Mouse (Mus musculus) gastrocnemius, postnatal 4 days (tissue): ENCODE results near the gene Slc28a2. TPM values are rescaled to one million over a fixed set of nuclear protein-coding genes. Genes with fewer than 3 reads are reported as not detected.
"Not testable (repeated sequence)": the region's sequence is repeated elsewhere in the genome, so short reads cannot be mapped to it uniquely, and the experiment has no call there.

ENCODE experiments used
- DNase-seq, 2 experiments: peaks; one replicate each; pipeline ENCODE4 v3.0.0; 2021 to 2022; ENCODE audit warnings: low spot score in 2 of 2, mixed read lengths in 2 of 2
- total RNA-seq, 2 experiments: library from RNA; stranded (reverse); gene quantifications; 2 replicates each; pipeline ENCODE4 v1.2.3; 2021

Slc28a2 gene
- total RNA-seq, 2 experiments from 2014 or later: 6.7 to 8.3 TPM

- DNase-seq: peak in 1 of 2 experiments; percentile 13
Observed at GRCm38 (mm10) chr2:122466901-122467300, 40.6 kb downstream of the Slc28a2 start.

DNA sequence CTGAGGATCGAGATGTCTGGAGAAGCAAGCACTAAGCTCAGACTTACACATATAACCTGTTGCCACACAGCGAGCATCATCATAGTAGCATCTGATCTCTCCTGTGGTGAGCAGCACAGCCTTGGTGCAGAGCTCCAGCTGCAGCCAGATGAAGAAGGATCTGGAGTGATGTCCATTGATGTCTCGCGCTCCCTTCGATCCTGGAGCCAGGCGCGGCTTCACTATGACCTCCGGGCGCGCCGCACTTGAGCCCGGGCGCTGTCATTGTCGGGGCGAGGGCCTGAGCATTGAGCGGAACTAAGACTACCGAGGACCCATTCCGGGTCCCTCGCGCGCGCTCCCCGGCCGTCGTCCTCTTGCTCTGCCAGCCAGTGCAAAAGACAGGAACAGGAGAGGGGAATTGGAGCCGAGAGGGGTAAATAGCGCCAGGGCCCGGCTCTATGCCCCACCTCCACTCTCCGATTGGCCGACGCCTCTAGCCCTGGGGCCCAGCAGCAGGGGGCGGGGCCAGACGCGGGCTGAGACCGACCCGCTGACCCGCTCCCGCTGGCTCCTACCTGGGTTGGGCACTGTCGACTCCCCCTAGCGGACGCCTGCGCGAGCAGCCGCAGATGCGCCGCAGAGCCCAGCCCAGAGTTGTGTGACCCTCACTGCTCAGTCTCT lies 41.2 kb downstream of the Slc28a2 start:
- DNase-seq: peak; percentile 89 to 93

GRCm38 (mm10) chr2:122469221-122469620 lies 42.9 kb downstream of the Slc28a2 start:
- DNase-seq: no peak

GRCm38 (mm10) chr2:122476585-122476984 lies 50.3 kb downstream of the Slc28a2 start:
- DNase-seq: no peak

DNA sequence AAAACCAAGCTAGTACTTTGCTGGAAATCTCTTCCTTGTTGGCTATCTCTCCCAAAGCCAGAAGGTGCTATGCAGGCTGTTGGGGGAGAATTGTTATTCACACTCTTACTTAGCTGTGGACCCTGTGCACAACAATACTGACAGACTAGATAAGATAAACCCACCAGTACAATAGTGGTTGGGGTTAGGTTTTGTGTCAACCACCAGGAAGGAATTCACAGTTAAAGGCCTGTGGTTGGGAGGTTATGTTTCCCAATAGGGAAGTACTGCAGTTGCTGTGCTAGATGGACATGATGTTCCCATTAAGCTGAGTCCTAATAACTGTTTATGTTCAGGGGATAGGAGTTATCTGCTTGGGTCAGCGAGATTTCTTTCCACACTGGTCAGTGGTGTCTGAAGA lies 57.5 kb downstream of the Slc28a2 start:
- not testable (repeated sequence) for DNase-seq

DNA sequence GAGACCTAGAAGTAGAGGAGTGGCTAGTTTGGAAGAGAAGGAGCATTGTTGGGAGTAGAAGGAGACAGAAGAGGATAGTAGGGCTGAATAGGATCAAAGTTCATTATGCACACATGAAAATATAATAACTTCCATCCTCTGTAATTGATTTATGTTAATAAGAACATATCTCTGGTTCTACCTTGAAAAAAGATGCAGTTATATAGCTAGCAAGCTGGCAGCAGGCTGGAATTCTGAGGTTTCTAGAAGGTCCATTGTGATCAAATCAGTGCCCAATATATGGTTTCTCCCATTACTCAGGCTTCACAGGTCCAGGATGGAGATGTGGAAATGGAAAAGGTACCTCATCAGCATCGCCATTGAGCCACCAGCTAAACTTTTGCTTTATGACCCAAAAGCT lies 58.4 kb downstream of the Slc28a2 start, which contains the start of gene Gm14085:
Gm14085 (plus strand) TSS at position 301 of the 400 bp plus-strand sequence.
- no peak for DNase-seq

GRCm38 (mm10) chr2:122485654-122486053 lies 59.4 kb downstream of the Slc28a2 start:
- not testable (repeated sequence) for DNase-seq

DNA sequence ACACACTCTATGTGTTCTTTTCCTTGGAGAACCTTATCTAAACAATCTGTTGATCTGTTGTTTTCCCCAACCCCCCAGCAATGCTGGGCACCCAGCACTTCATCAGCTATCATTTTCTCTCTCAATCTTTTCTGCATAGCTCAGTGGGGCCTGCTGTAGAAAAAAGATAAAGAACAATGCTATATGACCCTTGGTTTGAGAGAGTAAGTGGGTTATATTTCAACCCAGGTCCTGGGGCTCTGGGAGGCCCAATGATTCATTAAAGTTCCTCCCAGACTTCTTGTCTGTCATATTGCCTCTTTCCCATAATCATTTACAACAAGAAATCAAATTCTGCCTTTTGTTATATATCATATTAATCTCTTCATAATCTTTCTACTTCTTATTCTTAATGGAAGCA lies 59.8 kb downstream of the Slc28a2 start:
- not testable (repeated sequence) for DNase-seq

DNA sequence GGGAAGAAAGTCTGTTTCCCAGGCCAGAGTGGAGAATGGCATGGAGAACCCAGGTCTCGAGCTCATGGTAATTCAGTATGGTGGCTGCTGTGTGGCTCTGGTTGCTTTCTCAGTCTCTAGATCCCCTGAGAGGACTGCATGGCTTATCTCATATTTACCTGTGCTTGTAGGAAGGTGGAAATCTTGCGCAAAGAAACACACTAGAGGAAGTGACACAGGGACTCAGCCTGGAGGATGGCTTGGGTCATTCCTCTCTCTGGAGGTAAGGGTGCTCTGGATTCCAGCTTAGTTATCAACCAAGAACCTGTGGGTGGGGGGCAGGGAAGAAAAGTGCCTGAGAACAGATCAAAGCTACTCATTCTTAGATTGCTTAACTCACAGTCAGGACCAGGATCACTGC lies 60.4 kb downstream of the Slc28a2 start:
- DNase-seq: no peak

Other genes with a start within 250 kb of the Slc28a2 start
- gene Patl2, start 240.3 kb upstream of the Slc28a2 start, total RNA-seq: not detected
- gene Terb2, start 240.2 kb upstream of the Slc28a2 start, total RNA-seq: not detected
- gene Sord, start 191.7 kb upstream of the Slc28a2 start, total RNA-seq: 10 to 100 TPM; 10.6 to 16.4 TPM
- under 1 TPM; 0.34 to 0.86 TPM for gene Duox2, start 128.0 kb upstream of the Slc28a2 start, total RNA-seq
- gene Duoxa2, start 127.6 kb upstream of the Slc28a2 start, total RNA-seq: not detected
- gene Duoxa1, start 112.7 kb upstream of the Slc28a2 start, total RNA-seq: 1 to 10 TPM; 1.2 TPM
- under 1 TPM; 0.37 to 0.49 TPM for gene Duox1, start 110.8 kb upstream of the Slc28a2 start, total RNA-seq
- 10 to 100 TPM; 11.9 to 12.2 TPM for gene Shf, start 57.3 kb upstream of the Slc28a2 start, total RNA-seq
- under 1 TPM; 0.31 to 0.39 TPM for gene Gm14085, start 58.5 kb downstream of the Slc28a2 start, total RNA-seq
- 100 to 1,000 TPM; 282 to 422 TPM for gene Gatm, start 184.8 kb downstream of the Slc28a2 start, total RNA-seq
- not detected for gene AA467197, start 210.5 kb downstream of the Slc28a2 start, total RNA-seq